Mouse (Mus musculus): ENCODE measurements around the gene Brd7. TPM values are rescaled to one million over a fixed set of nuclear protein-coding genes. Genes with fewer than 3 reads are reported as not detected.
A peak's percentile ranks its signal among the peaks of the same experiment; 100 is the strongest.

Brd7 gene
- polyA plus RNA-seq, 1 experiment from 2014 or later = 23.7 TPM

GRCm38 (mm10) chr8:88334975-88335374, 27.0 kb downstream of the Brd7 start:
- Histone ChIP-seq H3K36me3 (ENCODE audit: control insufficient read depth, insufficient read depth) (peaks cover 51% of the 10 kb centered on the region), H3K9ac (ENCODE audit: low read depth, low read length) (no peak overlapping the region), H3K27me3 (ENCODE audit: control insufficient read depth, insufficient read depth, low read depth, low read length) (no peaks in the 10 kb centered on the region), H3K4me1 (ENCODE audit: control insufficient read depth, low read depth, low read length) (peaks cover 23% of the 10 kb centered on the region), H3K27ac (ENCODE audit: low read length) (peak overlapping the region; percentile 74), H3K4me3 (ENCODE audit: low read depth, low read length) (no peak overlapping the region), H3K9me3 (replicated peaks; ENCODE audit: control insufficient read depth, low read length) (no peaks in the 10 kb centered on the region), H3K4me2 (ENCODE audit: low read depth, low read length) (peak overlapping the region; percentile 33; the same call in 1 of the 2 replicates)
- WGBS (ENCODE audit: insufficient replicate concordance) = 32% methylated on average over 3 of the region's 3 CpGs
- peak; percentile 93 for ATAC-seq (ENCODE audit: low read depth)

- no peaks in the 10 kb centered on the region for H3K9me3 ChIP-seq (replicated peaks; ENCODE audit: control insufficient read depth, low read length)
- H3K36me3 ChIP-seq (ENCODE audit: control insufficient read depth, insufficient read depth) = peaks cover 56% of the 10 kb centered on the region
- H3K27ac ChIP-seq (ENCODE audit: low read length) = peak overlapping the region; percentile 74
- peaks cover 23% of the 10 kb centered on the region for H3K4me1 ChIP-seq (ENCODE audit: control insufficient read depth, low read depth, low read length)
- WGBS (ENCODE audit: insufficient replicate concordance) = 79% methylated on average over 2 of the region's 2 CpGs
- no peaks in the 10 kb centered on the region for H3K27me3 ChIP-seq (ENCODE audit: control insufficient read depth, insufficient read depth, low read depth, low read length)
- H3K9ac ChIP-seq (ENCODE audit: low read depth, low read length) = no peak overlapping the region
- no peak overlapping the region for H3K4me3 ChIP-seq (ENCODE audit: low read depth, low read length)
- peak overlapping the region; percentile 33; the same call in 1 of the 2 replicates for H3K4me2 ChIP-seq (ENCODE audit: low read depth, low read length)
- peak; percentile 35; the same call in 1 of the 2 replicates for ATAC-seq (ENCODE audit: low read depth)
These were observed 27.6 kb downstream of the Brd7 start for GRCm38 (mm10) chr8:88334384-88334783.

GRCm38 (mm10) chr8:88330816-88331215, 31.2 kb downstream of the Brd7 start:
- Histone ChIP-seq H3K27ac (ENCODE audit: low read length) (no peak overlapping the region), H3K4me1 (ENCODE audit: control insufficient read depth, low read depth, low read length) (peaks cover 20% of the 10 kb centered on the region), H3K4me2 (ENCODE audit: low read depth, low read length) (no peak overlapping the region), H3K36me3 (ENCODE audit: control insufficient read depth, insufficient read depth) (peaks cover 73% of the 10 kb centered on the region), H3K4me3 (ENCODE audit: low read depth, low read length) (no peak overlapping the region), H3K9me3 (replicated peaks; ENCODE audit: control insufficient read depth, low read length) (no peaks in the 10 kb centered on the region), H3K9ac (ENCODE audit: low read depth, low read length) (no peak overlapping the region), H3K27me3 (ENCODE audit: control insufficient read depth, insufficient read depth, low read depth, low read length) (no peaks in the 10 kb centered on the region)
- WGBS (ENCODE audit: insufficient replicate concordance) = 56% methylated on average over 3 of the region's 3 CpGs
- no peak for ATAC-seq (ENCODE audit: low read depth)

- H3K4me3 ChIP-seq (ENCODE audit: low read depth, low read length) = no peak overlapping the region
- no peak overlapping the region for H3K4me2 ChIP-seq (ENCODE audit: low read depth, low read length)
- ATAC-seq (ENCODE audit: low read depth) = no peak
- no peaks in the 10 kb centered on the region for H3K27me3 ChIP-seq (ENCODE audit: control insufficient read depth, insufficient read depth, low read depth, low read length)
- no peak overlapping the region for H3K27ac ChIP-seq (ENCODE audit: low read length)
- H3K9ac ChIP-seq (ENCODE audit: low read depth, low read length) = no peak overlapping the region
- H3K9me3 ChIP-seq (replicated peaks; ENCODE audit: control insufficient read depth, low read length) = no peaks in the 10 kb centered on the region
- H3K4me1 ChIP-seq (ENCODE audit: control insufficient read depth, low read depth, low read length) = no peaks in the 10 kb centered on the region
- H3K36me3 ChIP-seq (ENCODE audit: control insufficient read depth, insufficient read depth) = peaks cover 80% of the 10 kb centered on the region
- 81% methylated on average over 6 of the region's 6 CpGs for WGBS (ENCODE audit: insufficient replicate concordance)
These were observed 33.3 kb downstream of the Brd7 start for GRCm38 (mm10) chr8:88328689-88329088.

GRCm38 (mm10) chr8:88326328-88326727, 35.7 kb downstream of the Brd7 start:
- 89% methylated on average over 12 of the region's 12 CpGs for WGBS (ENCODE audit: insufficient replicate concordance)
- H3K36me3 ChIP-seq (ENCODE audit: control insufficient read depth, insufficient read depth) = peaks cover 71% of the 10 kb centered on the region
- no peaks in the 10 kb centered on the region for H3K9me3 ChIP-seq (replicated peaks; ENCODE audit: control insufficient read depth, low read length)

GRCm38 (mm10) chr8:88325795-88326194, 36.2 kb downstream of the Brd7 start:
- H3K27me3 ChIP-seq (ENCODE audit: control insufficient read depth, insufficient read depth, low read depth, low read length) = no peaks in the 10 kb centered on the region
- H3K36me3 ChIP-seq (ENCODE audit: control insufficient read depth, insufficient read depth) = peaks cover 71% of the 10 kb centered on the region
- no peak overlapping the region for H3K27ac ChIP-seq (ENCODE audit: low read length)
- no peak overlapping the region for H3K9ac ChIP-seq (ENCODE audit: low read depth, low read length)
- ATAC-seq (ENCODE audit: low read depth) = no peak
- no peak overlapping the region for H3K4me2 ChIP-seq (ENCODE audit: low read depth, low read length)
- 76% methylated on average over 5 of the region's 5 CpGs for WGBS (ENCODE audit: insufficient replicate concordance)
- H3K4me1 ChIP-seq (ENCODE audit: control insufficient read depth, low read depth, low read length) = no peaks in the 10 kb centered on the region
- H3K4me3 ChIP-seq (ENCODE audit: low read depth, low read length) = no peak overlapping the region
- H3K9me3 ChIP-seq (replicated peaks; ENCODE audit: control insufficient read depth, low read length) = no peaks in the 10 kb centered on the region

More at GRCm38 (mm10) chr8:88326328-88326727, 35.7 kb downstream of the Brd7 start:
- no peaks in the 10 kb centered on the region for H3K27me3 ChIP-seq (ENCODE audit: control insufficient read depth, insufficient read depth, low read depth, low read length)
- no peak overlapping the region for H3K4me2 ChIP-seq (ENCODE audit: low read depth, low read length)
- no peak overlapping the region for H3K4me3 ChIP-seq (ENCODE audit: low read depth, low read length)
- no peaks in the 10 kb centered on the region for H3K4me1 ChIP-seq (ENCODE audit: control insufficient read depth, low read depth, low read length)
- ATAC-seq (ENCODE audit: low read depth) = no peak
- H3K27ac ChIP-seq (ENCODE audit: low read length) = no peak overlapping the region
- H3K9ac ChIP-seq (ENCODE audit: low read depth, low read length) = no peak overlapping the region

- H3K4me3 ChIP-seq (ENCODE audit: low read depth, low read length) = no peak overlapping the region
- no peaks in the 10 kb centered on the region for H3K4me1 ChIP-seq (ENCODE audit: control insufficient read depth, low read depth, low read length)
- ATAC-seq (ENCODE audit: low read depth) = no peak
- WGBS (ENCODE audit: insufficient replicate concordance) = 65% methylated on average over 5 of the region's 5 CpGs
- H3K27me3 ChIP-seq (ENCODE audit: control insufficient read depth, insufficient read depth, low read depth, low read length) = no peaks in the 10 kb centered on the region
- no peak overlapping the region for H3K27ac ChIP-seq (ENCODE audit: low read length)
- H3K9me3 ChIP-seq (replicated peaks; ENCODE audit: control insufficient read depth, low read length) = no peaks in the 10 kb centered on the region
- H3K9ac ChIP-seq (ENCODE audit: low read depth, low read length) = no peak overlapping the region
- H3K36me3 ChIP-seq (ENCODE audit: control insufficient read depth, insufficient read depth) = peaks cover 71% of the 10 kb centered on the region
- no peak overlapping the region for H3K4me2 ChIP-seq (ENCODE audit: low read depth, low read length)
These were observed 36.7 kb downstream of the Brd7 start for GRCm38 (mm10) chr8:88325251-88325650.

GRCm38 (mm10) chr8:88324760-88325159, 37.2 kb downstream of the Brd7 start:
- no peak for ATAC-seq (ENCODE audit: low read depth)
- 83% methylated on average over 11 of the region's 11 CpGs for WGBS (ENCODE audit: insufficient replicate concordance)
- Histone ChIP-seq H3K36me3 (ENCODE audit: control insufficient read depth, insufficient read depth) (peaks cover 70% of the 10 kb centered on the region), H3K27ac (ENCODE audit: low read length) (no peak overlapping the region), H3K9ac (ENCODE audit: low read depth, low read length) (no peak overlapping the region), H3K4me1 (ENCODE audit: control insufficient read depth, low read depth, low read length) (no peaks in the 10 kb centered on the region), H3K27me3 (ENCODE audit: control insufficient read depth, insufficient read depth, low read depth, low read length) (no peaks in the 10 kb centered on the region), H3K4me3 (ENCODE audit: low read depth, low read length) (no peak overlapping the region), H3K4me2 (ENCODE audit: low read depth, low read length) (no peak overlapping the region), H3K9me3 (replicated peaks; ENCODE audit: control insufficient read depth, low read length) (no peaks in the 10 kb centered on the region)

- H3K9ac ChIP-seq (ENCODE audit: low read depth, low read length) = no peak overlapping the region
- H3K27me3 ChIP-seq (ENCODE audit: control insufficient read depth, insufficient read depth, low read depth, low read length) = no peaks in the 10 kb centered on the region
- no peak overlapping the region for H3K4me3 ChIP-seq (ENCODE audit: low read depth, low read length)
- peaks cover 58% of the 10 kb centered on the region for H3K36me3 ChIP-seq (ENCODE audit: control insufficient read depth, insufficient read depth)
- H3K4me2 ChIP-seq (ENCODE audit: low read depth, low read length) = no peak overlapping the region
- no peaks in the 10 kb centered on the region for H3K9me3 ChIP-seq (replicated peaks; ENCODE audit: control insufficient read depth, low read length)
- 85% methylated on average over 5 of the region's 5 CpGs for WGBS (ENCODE audit: insufficient replicate concordance)
- H3K4me1 ChIP-seq (ENCODE audit: control insufficient read depth, low read depth, low read length) = no peaks in the 10 kb centered on the region
- no peak for ATAC-seq (ENCODE audit: low read depth)
- H3K27ac ChIP-seq (ENCODE audit: low read length) = no peak overlapping the region
These were observed 38.5 kb downstream of the Brd7 start for GRCm38 (mm10) chr8:88323523-88323922.

All from liver, embryonic 16.5 days (tissue).